Mouse (Mus musculus) liver, embryonic 12.5 days (tissue): ENCODE results near the gene Enpp3. TPM values are rescaled to one million over a fixed set of nuclear protein-coding genes. Genes with fewer than 3 reads are reported as not detected.

Experiments used
- polyA plus RNA-seq: library from polyadenylated mRNA; unstranded; fragments of >200 nt; fragmentation: Nextera tagmentation; extraction: Ambion mirVana; gene quantifications from 2 replicates; pipeline ENCODE4 v1.2.1, GENCODE M21; 2016

The Enpp3 gene
- polyA plus RNA-seq, 1 experiment from 2014 or later = 1.3 TPM

Other genes starting within 250 kb of the Enpp3 start
- gene Ccn2, start 247.4 kb downstream of the Enpp3 start, polyA plus RNA-seq = 1.4 and 2.3 TPM in 2 replicates
- gene Enpp1, start 130.7 kb downstream of the Enpp3 start, polyA plus RNA-seq = 1.5 and 2.1 TPM in 2 replicates
- gene Med23, start 27.2 kb upstream of the Enpp3 start, polyA plus RNA-seq = 11.3 and 11.6 TPM in 2 replicates
- 3.6 and 4.0 TPM in 2 replicates for gene Arg1, start 84.7 kb upstream of the Enpp3 start, polyA plus RNA-seq